Mouse (Mus musculus): ENCODE measurements around the gene Ugt1a6b. TPM values are rescaled to one million over a fixed set of nuclear protein-coding genes. Genes with fewer than 3 reads are reported as not detected.
A peak's percentile ranks its signal among the peaks of the same experiment; 100 is the strongest.
"Not testable (repeated sequence)": the region's sequence is repeated elsewhere in the genome, so short reads cannot be mapped to it uniquely, and the experiment has no call there.

Ugt1a6b gene
- polyA plus RNA-seq, 1 experiment from 2014 or later: 28.8 TPM

DNA sequence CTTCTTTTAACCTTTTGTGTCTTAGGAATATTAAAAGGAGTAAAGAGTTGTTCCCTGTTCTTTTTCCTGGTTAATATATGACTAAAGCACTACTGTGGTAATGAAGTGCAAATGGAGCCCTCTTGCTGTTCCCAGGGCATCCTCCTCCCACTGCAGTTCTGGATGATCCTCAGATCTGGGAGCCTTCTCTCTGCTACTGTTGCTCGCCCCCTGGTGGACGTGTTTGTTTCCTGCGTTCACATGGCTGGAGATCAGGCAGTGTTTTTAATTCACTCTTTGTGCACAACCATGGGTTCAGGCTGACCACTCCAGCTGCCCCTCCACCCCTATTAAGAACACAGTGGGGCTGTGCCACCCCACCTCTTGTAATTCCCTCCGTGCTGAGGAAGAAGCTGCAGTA lies 17.5 kb downstream of the Ugt1a6b start:
- 17% methylated on average over 4 of the region's 4 CpGs for WGBS (ENCODE audit: insufficient replicate concordance)
- peak; percentile 49 for ATAC-seq

DNA sequence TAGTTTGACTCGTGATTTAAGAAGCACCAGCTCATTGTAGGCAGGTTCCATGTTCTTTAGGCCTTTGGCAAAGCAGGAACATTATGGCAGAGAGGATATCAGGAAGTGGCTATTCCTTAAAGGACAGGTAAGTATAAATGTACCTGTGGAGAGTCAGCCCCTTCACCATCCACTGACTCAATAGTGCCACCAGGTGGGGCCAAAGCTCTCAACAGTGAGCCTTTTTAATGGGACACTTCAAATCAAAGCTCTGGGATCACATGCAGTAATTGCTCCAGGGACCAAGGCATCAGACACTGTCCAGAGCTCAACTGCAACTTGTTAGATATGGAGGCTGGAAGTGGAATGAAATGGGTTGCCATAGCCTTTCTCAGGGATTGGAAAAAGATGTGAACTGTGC lies 18.5 kb downstream of the Ugt1a6b start:
- not testable (repeated sequence) for H3K4me2 ChIP-seq (ENCODE audit: low read depth, low read length); H3K36me3 ChIP-seq (replicated peaks; ENCODE audit: insufficient read depth, low read length); H3K9me3 ChIP-seq (ENCODE audit: low read length); H3K4me1 ChIP-seq (ENCODE audit: insufficient read depth); H3K4me3 ChIP-seq (ENCODE audit: low read depth, low read length); ATAC-seq; H3K27me3 ChIP-seq (ENCODE audit: insufficient read depth, low read length); H3K27ac ChIP-seq (ENCODE audit: low read depth); H3K9ac ChIP-seq (replicated peaks)
- no CpG with 5 or more reads among the region's 1 CpGs for WGBS (ENCODE audit: insufficient replicate concordance)
- TF ChIP-seq CTCF (IDR thresholded peaks at IDR 0.05; ENCODE audit: low read depth): peak; percentile 65
- DNase-seq: peak; percentile 39

More for the DNA sequence above, 17.5 kb downstream of the Ugt1a6b start:
- not testable (repeated sequence) for H3K27me3 ChIP-seq (ENCODE audit: insufficient read depth, low read length); H3K4me1 ChIP-seq (ENCODE audit: insufficient read depth); H3K4me3 ChIP-seq (ENCODE audit: low read depth, low read length); H3K4me2 ChIP-seq (ENCODE audit: low read depth, low read length); H3K27ac ChIP-seq (ENCODE audit: low read depth); H3K36me3 ChIP-seq (replicated peaks; ENCODE audit: insufficient read depth, low read length); DNase-seq; H3K9me3 ChIP-seq (ENCODE audit: low read length); H3K9ac ChIP-seq (replicated peaks)
- TF ChIP-seq CTCF (IDR thresholded peaks at IDR 0.05; ENCODE audit: low read depth): peak; percentile 51

DNA sequence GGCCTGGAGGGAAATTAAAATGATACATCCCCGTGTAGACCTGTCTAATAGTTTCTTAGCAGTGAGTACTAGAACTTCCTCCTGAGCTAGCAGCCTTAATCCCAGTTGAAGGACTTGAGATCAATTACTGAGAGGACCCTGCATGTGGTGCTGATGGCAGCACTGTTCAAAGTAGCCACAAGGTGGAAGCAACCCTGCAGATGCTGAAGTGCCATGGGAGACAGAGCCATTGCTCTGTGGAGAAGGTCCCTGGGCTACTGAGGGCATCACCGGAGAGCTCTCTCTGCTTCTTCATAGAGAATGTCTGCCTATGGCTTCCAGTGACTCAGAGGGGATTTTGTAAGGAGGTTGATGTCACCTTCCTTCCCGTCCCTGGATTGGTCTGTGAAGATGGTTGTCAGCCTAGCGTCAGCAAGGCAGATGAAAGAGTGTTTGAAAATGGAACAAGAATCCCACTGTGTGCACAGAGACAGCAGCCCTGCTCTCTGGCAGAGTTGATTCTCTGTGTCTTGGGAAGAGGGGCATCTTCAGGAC lies 22.8 kb downstream of the Ugt1a6b start:
- H3K4me3 ChIP-seq (ENCODE audit: low read depth, low read length); ATAC-seq; H3K27me3 ChIP-seq (ENCODE audit: insufficient read depth, low read length); H3K36me3 ChIP-seq (replicated peaks; ENCODE audit: insufficient read depth, low read length); H3K4me2 ChIP-seq (ENCODE audit: low read depth, low read length); DNase-seq; H3K27ac ChIP-seq (ENCODE audit: low read depth); H3K4me1 ChIP-seq (ENCODE audit: insufficient read depth); H3K9ac ChIP-seq (replicated peaks); H3K9me3 ChIP-seq (ENCODE audit: low read length): not testable (repeated sequence)
- peak; percentile 32; the same call in 1 of the 2 replicates for TF ChIP-seq CTCF (IDR thresholded peaks at IDR 0.05; ENCODE audit: low read depth)
- 64% methylated on average over 3 of the region's 4 CpGs for WGBS (ENCODE audit: insufficient replicate concordance)

DNA sequence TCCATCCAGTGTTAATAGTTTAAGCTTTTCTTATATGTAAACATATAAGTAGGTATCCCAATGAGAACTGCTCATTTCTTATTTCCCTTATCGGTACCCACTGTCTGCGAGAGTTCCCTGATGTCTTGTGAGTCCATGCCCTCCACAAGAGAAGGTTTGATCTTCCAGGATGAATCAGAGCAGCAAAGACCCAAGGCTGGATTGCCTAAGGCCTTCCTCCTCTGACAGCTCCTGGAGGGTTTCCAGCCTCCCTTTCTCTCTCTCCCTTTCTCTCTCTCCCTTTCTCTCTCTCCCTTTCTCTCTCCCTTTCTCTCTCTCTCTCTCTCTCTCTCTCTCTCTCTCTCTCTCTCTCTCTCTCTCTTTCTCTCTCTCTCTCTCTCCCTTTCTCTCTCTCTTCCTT lies 26.0 kb downstream of the Ugt1a6b start:
- DNase-seq; H3K27ac ChIP-seq (ENCODE audit: low read depth); H3K9me3 ChIP-seq (ENCODE audit: low read length); H3K4me3 ChIP-seq (ENCODE audit: low read depth, low read length); ATAC-seq; H3K27me3 ChIP-seq (ENCODE audit: insufficient read depth, low read length); H3K36me3 ChIP-seq (replicated peaks; ENCODE audit: insufficient read depth, low read length); H3K4me1 ChIP-seq (ENCODE audit: insufficient read depth); H3K9ac ChIP-seq (replicated peaks); H3K4me2 ChIP-seq (ENCODE audit: low read depth, low read length): not testable (repeated sequence)
- WGBS (ENCODE audit: insufficient replicate concordance): 83% methylated on average over 2 of the region's 2 CpGs

DNA sequence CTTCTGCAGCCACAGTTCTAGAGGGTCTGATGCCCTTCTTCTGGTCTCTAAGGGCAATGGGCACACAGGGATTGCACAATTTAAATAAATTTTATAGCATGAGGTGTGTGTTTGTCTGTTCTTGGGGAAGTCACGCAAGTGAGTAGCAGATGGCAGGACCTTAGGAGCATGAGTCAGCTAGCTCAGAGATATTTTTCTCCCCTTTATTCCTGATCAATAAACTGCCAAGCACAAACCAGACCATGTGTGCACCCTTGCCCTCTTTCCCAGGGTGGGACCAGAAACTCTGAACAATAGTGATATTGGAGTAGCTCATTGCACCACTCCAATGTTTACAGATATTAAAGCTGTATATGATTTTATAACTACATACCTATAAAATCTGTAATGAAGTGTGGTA lies 27.2 kb downstream of the Ugt1a6b start:
- 61% methylated on average over 1 of the region's 1 CpGs for WGBS (ENCODE audit: insufficient replicate concordance)

DNA sequence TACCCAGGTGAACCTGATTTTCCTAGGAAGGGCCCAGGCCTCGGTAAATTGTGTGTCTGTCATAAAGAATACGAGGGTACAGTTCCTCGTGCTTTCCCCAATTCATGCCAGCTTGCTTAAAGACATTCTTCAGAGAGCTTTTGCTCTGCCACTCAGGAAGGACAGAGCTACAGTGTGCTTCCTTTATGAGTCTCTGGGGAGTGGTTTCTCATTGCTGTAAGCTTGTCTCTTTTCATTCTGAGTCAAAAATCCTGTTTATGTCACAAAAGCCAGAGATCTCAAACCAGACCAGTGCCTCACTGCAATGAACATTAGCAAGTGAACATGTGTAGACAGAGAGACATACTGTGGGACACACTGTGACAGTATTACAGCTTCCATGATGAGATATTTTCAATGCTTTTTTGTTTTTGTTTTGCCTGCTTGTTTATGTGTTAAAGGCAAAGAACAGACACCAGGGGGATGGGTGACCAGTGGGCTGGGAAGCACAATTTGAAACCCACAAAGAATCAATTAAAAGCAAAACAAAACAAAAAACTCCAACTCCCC lies 30.9 kb downstream of the Ugt1a6b start:
- H3K36me3 ChIP-seq (replicated peaks; ENCODE audit: insufficient read depth, low read length): no peaks in the 10 kb centered on the region
- 26% methylated on average over 3 of the region's 3 CpGs for WGBS (ENCODE audit: insufficient replicate concordance)
- H3K4me1 ChIP-seq (ENCODE audit: insufficient read depth): peaks cover 17% of the 10 kb centered on the region
- ATAC-seq (no peak), DNase-seq (no peak)
- H3K27me3 ChIP-seq (ENCODE audit: insufficient read depth, low read length): no peaks in the 10 kb centered on the region
- TF ChIP-seq EP300 (IDR thresholded peaks at IDR 0.05; ENCODE audit: low read depth) (no peak), CTCF (IDR thresholded peaks at IDR 0.05; ENCODE audit: low read depth) (no peak)
- H3K4me3 ChIP-seq (ENCODE audit: low read depth, low read length): no peak overlapping the region
- H3K9me3 ChIP-seq (ENCODE audit: low read length): no peaks in the 10 kb centered on the region
- no peak overlapping the region for H3K9ac ChIP-seq (replicated peaks)
- no peak overlapping the region for H3K4me2 ChIP-seq (ENCODE audit: low read depth, low read length)
- H3K27ac ChIP-seq (ENCODE audit: low read depth): peak overlapping the region; percentile 34; the same call in 1 of the 2 replicates

More for the DNA sequence above, 27.2 kb downstream of the Ugt1a6b start:
- H3K4me1 ChIP-seq (ENCODE audit: insufficient read depth): peaks cover 12% of the 10 kb centered on the region
- not testable (repeated sequence) for H3K9me3 ChIP-seq (ENCODE audit: low read length); H3K9ac ChIP-seq (replicated peaks); DNase-seq; H3K27ac ChIP-seq (ENCODE audit: low read depth); H3K4me2 ChIP-seq (ENCODE audit: low read depth, low read length); H3K36me3 ChIP-seq (replicated peaks; ENCODE audit: insufficient read depth, low read length); H3K27me3 ChIP-seq (ENCODE audit: insufficient read depth, low read length); H3K4me3 ChIP-seq (ENCODE audit: low read depth, low read length)
- peak; percentile 36; the same call in 1 of the 2 replicates for ATAC-seq

DNA sequence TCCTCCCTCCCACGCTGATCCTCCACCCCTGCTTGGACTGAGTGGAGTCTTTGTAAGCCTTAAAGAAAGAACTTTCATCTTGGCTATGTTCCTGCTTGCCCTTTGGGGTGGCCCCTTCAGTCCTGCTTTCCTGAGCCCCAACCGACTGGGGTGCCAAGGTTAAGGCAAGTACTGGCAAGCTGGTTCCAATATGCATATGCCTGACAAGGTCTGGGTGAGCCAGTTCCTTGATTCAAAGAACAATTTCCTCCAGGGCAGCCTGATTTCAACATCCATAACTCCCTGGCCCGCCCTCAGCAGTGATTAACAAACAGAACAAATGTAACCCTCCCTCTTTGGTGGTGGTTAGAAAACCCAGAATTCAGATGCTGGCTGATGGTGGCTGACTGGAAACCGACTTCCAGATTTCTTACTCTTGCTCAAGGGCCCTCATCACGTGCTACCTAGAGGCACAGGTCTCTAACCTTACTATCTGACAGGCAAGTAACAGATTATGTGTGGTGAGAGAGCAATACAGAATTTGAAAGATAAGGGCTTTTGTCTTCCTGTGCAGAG lies 31.5 kb downstream of the Ugt1a6b start, which contains the start of gene Ugt1a6a:
Gene Ugt1a6a, plus strand, starts transcription at position 353 of the 555 bp plus-strand sequence.
- Histone ChIP-seq H3K27ac (ENCODE audit: low read depth) (peak within 1 kb of the TSS; percentile 34; the same call in 1 of the 2 replicates), H3K4me1 (ENCODE audit: insufficient read depth) (peaks cover 17% of the 10 kb centered on the region)
- H3K9me3 ChIP-seq (ENCODE audit: low read length); H3K9ac ChIP-seq (replicated peaks); DNase-seq; H3K4me3 ChIP-seq (ENCODE audit: low read depth, low read length); H3K27me3 ChIP-seq (ENCODE audit: insufficient read depth, low read length); H3K36me3 ChIP-seq (replicated peaks; ENCODE audit: insufficient read depth, low read length); H3K4me2 ChIP-seq (ENCODE audit: low read depth, low read length): not testable (repeated sequence)
- WGBS (ENCODE audit: insufficient replicate concordance): 12% methylated on average over 5 of the region's 5 CpGs
- ATAC-seq: peak; percentile 46

DNA sequence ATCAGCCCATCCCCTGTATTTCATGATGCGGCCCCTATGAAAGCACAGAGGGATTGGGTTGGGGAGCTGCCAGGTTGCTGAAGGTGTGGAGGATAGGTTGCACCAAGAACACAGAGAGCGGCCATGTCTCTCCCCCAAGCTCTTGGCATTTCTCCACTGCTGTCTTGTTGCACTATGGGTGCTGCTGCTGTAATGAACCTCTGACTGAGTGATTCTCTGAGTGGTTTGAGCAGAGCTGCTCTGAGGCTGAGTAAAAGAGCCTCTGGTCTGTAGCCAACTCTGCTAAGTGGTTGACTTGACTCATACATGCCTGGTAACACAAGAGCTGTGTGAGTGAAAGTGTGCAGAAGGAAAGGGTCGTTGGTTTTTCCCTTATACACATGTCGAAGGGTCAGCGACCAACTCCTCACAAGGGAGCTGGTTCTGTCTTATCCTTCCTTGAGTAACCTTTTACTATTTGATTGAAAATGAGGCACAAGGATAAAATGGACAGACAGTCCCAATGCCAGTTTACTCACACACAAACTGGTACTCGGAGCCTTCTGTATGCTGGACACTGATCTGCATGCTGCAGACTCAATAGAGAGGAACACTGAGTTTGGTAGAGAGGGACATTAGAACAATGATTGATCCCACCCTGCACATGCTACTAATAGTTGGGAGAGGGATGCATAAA lies 32.3 kb downstream of the Ugt1a6b start:
- H3K4me2 ChIP-seq (ENCODE audit: low read depth, low read length): not testable (repeated sequence)

More for the DNA sequence above, 32.3 kb downstream of the Ugt1a6b start:
- 84% methylated on average over 5 of the region's 6 CpGs for WGBS (ENCODE audit: insufficient replicate concordance)
- ATAC-seq; H3K9ac ChIP-seq (replicated peaks); H3K9me3 ChIP-seq (ENCODE audit: low read length); H3K27ac ChIP-seq (ENCODE audit: low read depth); H3K27me3 ChIP-seq (ENCODE audit: insufficient read depth, low read length); H3K36me3 ChIP-seq (replicated peaks; ENCODE audit: insufficient read depth, low read length); DNase-seq; H3K4me3 ChIP-seq (ENCODE audit: low read depth, low read length): not testable (repeated sequence)
- peaks cover 17% of the 10 kb centered on the region for H3K4me1 ChIP-seq (ENCODE audit: insufficient read depth)

Measured in liver, postnatal 0 days (tissue).